Mouse (Mus musculus) heart, adult 2 months (tissue): ENCODE measurements at regions not wholly inside any gene's neighbourhood (a gene's known extent, or its start where the extent isn't known, plus 50 kb on each side); places are given as distances from the start of the nearest gene placed in this dataset.

Experiments
- DNase-seq, 2 experiments: peaks; one replicate each; pipeline ENCODE4 v3.0.0; 2021
- H3K27ac ChIP-seq: fragments of 200-600 bp; 2 replicates; pipeline ENCODE4 v1.8.1; 2022
- H3K27me3 ChIP-seq: fragments of 200-500 bp; 2 replicates; pipeline ENCODE4 v1.6.1; 2012; ENCODE audit warnings: mild to moderate bottlenecking, low read length, inconsistent platforms, mixed read lengths; ENCODE audit not compliant: control insufficient read depth, insufficient read depth
- H3K36me3 ChIP-seq: fragments of 200-500 bp; 2 replicates; pipeline ENCODE4 v1.6.1; 2012; ENCODE audit warnings: low read length, inconsistent platforms; ENCODE audit not compliant: control insufficient read depth, insufficient read depth
- H3K4me1 ChIP-seq: fragments of 200-500 bp; 2 replicates; pipeline ENCODE4 v1.6.1; 2011; ENCODE audit warnings: low read length; ENCODE audit not compliant: control insufficient read depth, insufficient read depth
- H3K4me3 ChIP-seq: fragments of 200-600 bp; 2 replicates; pipeline ENCODE4 v1.8.1; 2022
- H3K79me2 ChIP-seq: fragments of 200-500 bp; replicated peaks from 2 replicates; pipeline ENCODE4 v1.6.1; 2012; ENCODE audit warnings: mild to moderate bottlenecking, inconsistent platforms, low read length, moderate library complexity, mixed read lengths; ENCODE audit not compliant: control insufficient read depth, insufficient read depth
- H3K9ac ChIP-seq: fragments of 200-500 bp; 2 replicates; pipeline ENCODE4 v1.6.1; 2012; ENCODE audit warnings: low read depth, mild to moderate bottlenecking, control low read depth, inconsistent platforms, low read length, mixed read lengths
- CTCF ChIP-seq: fragments of 200-600 bp; IDR thresholded peaks from 2 replicates; pipeline ENCODE4 v1.8.1; 2022; ENCODE audit warnings: antibody characterized with exemption, mild to moderate bottlenecking, moderate library complexity
- EP300 ChIP-seq: fragments of 200-500 bp; IDR thresholded peaks from 2 replicates; pipeline ENCODE4 v1.6.1; 2011; ENCODE audit warnings: low read depth, low read length, control low read depth; ENCODE audit not compliant: insufficient read depth
- POLR2A ChIP-seq: fragments of 200-500 bp; IDR thresholded peaks from 2 replicates; pipeline ENCODE4 v1.6.1; 2011; ENCODE audit warnings: mild to moderate bottlenecking, low read depth, low read length, control low read depth; ENCODE audit not compliant: insufficient read depth
- WGBS: fragments of 180-500 bp; shearing (Covaris S2); methylation state at CpG from one replicate; pipeline ENCODE4 v1.1.7; 2018; 5-methylcytosine and 5-hydroxymethylcytosine counted together
- intact Hi-C: fragments of 180-260 bp; cut with DNase I; formaldehyde crosslinking; loops from one replicate; pipeline ENCODE4 v1.15.1; 2025

GRCm38 (mm10) chr8:107642241-107642640 lies 54.0 kb upstream of the Psmd7 start:
- no peak overlapping the region for H3K9ac ChIP-seq
- H3K36me3 ChIP-seq = no peaks in the 10 kb centered on the region
- H3K27me3 ChIP-seq = no peaks in the 10 kb centered on the region
- no peak for DNase-seq
- H3K4me3 ChIP-seq = no peak overlapping the region
- H3K4me1 ChIP-seq = no peaks in the 10 kb centered on the region
- no peaks in the 10 kb centered on the region for H3K79me2 ChIP-seq
- intact Hi-C loops = no loop called here
- H3K27ac ChIP-seq = no peak overlapping the region
- 75% methylated on average over 8 of the region's 8 CpGs for WGBS
- TF ChIP-seq CTCF = no peak
- no peak for TF ChIP-seq POLR2A
- no peak for TF ChIP-seq EP300

- H3K27me3 ChIP-seq = no peaks in the 10 kb centered on the region
- no peaks in the 10 kb centered on the region for H3K4me1 ChIP-seq
- no peak for DNase-seq
- no peak overlapping the region for H3K9ac ChIP-seq
- H3K27ac ChIP-seq = no peak overlapping the region
- WGBS = 64% methylated on average over 8 of the region's 8 CpGs
- no peak overlapping the region for H3K4me3 ChIP-seq
- no peak for TF ChIP-seq CTCF
- TF ChIP-seq EP300 = no peak
- no peak for TF ChIP-seq POLR2A
- H3K36me3 ChIP-seq = no peaks in the 10 kb centered on the region
- H3K79me2 ChIP-seq = no peaks in the 10 kb centered on the region
- intact Hi-C loops = no loop called here
Measured at GRCm38 (mm10) chr8:107647936-107648335, 59.7 kb upstream of the Psmd7 start.

- intact Hi-C loops = no loop called here
- no peak for TF ChIP-seq POLR2A
- TF ChIP-seq CTCF = no peak
- TF ChIP-seq EP300 = no peak
- no peaks in the 10 kb centered on the region for H3K36me3 ChIP-seq
- no peaks in the 10 kb centered on the region for H3K79me2 ChIP-seq
- no peaks in the 10 kb centered on the region for H3K27me3 ChIP-seq
- no peaks in the 10 kb centered on the region for H3K4me1 ChIP-seq
- WGBS = 89% methylated on average over 9 of the region's 9 CpGs
- no peak overlapping the region for H3K4me3 ChIP-seq
- no peak overlapping the region for H3K27ac ChIP-seq
- DNase-seq = no peak
- H3K9ac ChIP-seq = no peak overlapping the region
Measured at GRCm38 (mm10) chr8:107650306-107650705, 62.0 kb upstream of the Psmd7 start.

GRCm38 (mm10) chr8:107651424-107651823 lies 63.2 kb upstream of the Psmd7 start:
- H3K4me3 ChIP-seq = no peak overlapping the region

GRCm38 (mm10) chr8:107652226-107652625 lies 64.0 kb upstream of the Psmd7 start:
- Histone ChIP-seq H3K9ac (no peak overlapping the region), H3K4me1 (no peaks in the 10 kb centered on the region), H3K4me3 (no peak overlapping the region), H3K27me3 (no peaks in the 10 kb centered on the region), H3K79me2 (no peaks in the 10 kb centered on the region), H3K36me3 (no peaks in the 10 kb centered on the region), H3K27ac (no peak overlapping the region)
- TF ChIP-seq CTCF (no peak), POLR2A (no peak), EP300 (no peak)
- intact Hi-C loops = no loop called here
- DNase-seq = no peak
- 34% methylated on average over 8 of the region's 8 CpGs for WGBS

More at GRCm38 (mm10) chr8:107651424-107651823, 63.2 kb upstream of the Psmd7 start:
- WGBS = 92% methylated on average over 11 of the region's 11 CpGs
- TF ChIP-seq POLR2A = no peak
- TF ChIP-seq EP300 = no peak
- no peak for TF ChIP-seq CTCF
- H3K79me2 ChIP-seq = no peaks in the 10 kb centered on the region
- H3K27me3 ChIP-seq = no peaks in the 10 kb centered on the region
- no peak overlapping the region for H3K27ac ChIP-seq
- H3K4me1 ChIP-seq = no peaks in the 10 kb centered on the region
- no peak overlapping the region for H3K9ac ChIP-seq
- intact Hi-C loops = no loop called here
- H3K36me3 ChIP-seq = no peaks in the 10 kb centered on the region
- no peak for DNase-seq

GRCm38 (mm10) chr8:107653711-107654110 lies 65.4 kb upstream of the Psmd7 start:
- TF ChIP-seq POLR2A (no peak), EP300 (no peak), CTCF (no peak)
- no peak overlapping the region for H3K9ac ChIP-seq
- no peaks in the 10 kb centered on the region for H3K79me2 ChIP-seq
- WGBS = 93% methylated on average over 10 of the region's 10 CpGs
- no peaks in the 10 kb centered on the region for H3K36me3 ChIP-seq
- H3K4me3 ChIP-seq = no peak overlapping the region
- DNase-seq = no peak
- intact Hi-C loops = no loop called here
- H3K27me3 ChIP-seq = no peaks in the 10 kb centered on the region
- H3K4me1 ChIP-seq = no peaks in the 10 kb centered on the region
- H3K27ac ChIP-seq = no peak overlapping the region
